Mouse (Mus musculus) adrenal gland, postnatal 25 days (tissue): ENCODE data around the gene Gbx1. TPM values are rescaled to one million over a fixed set of nuclear protein-coding genes. Genes with fewer than 3 reads are reported as not detected.

Experiments used
- DNase-seq: peaks from one replicate; pipeline ENCODE4 v3.0.0; 2021; ENCODE audit warnings: mixed read lengths
- total RNA-seq: library from RNA; stranded (reverse); gene quantifications from 2 replicates; pipeline ENCODE4 v1.2.3, GENCODE M21; 2021

Gene Gbx1
- total RNA-seq, 1 experiment from 2014 or later, result not detected

- DNase-seq, result peak; percentile 64
Observed at GRCm38 (mm10) chr5:24475476-24476241, 51.3 kb downstream of the Gbx1 start.

- DNase-seq, result peak; percentile 74
Observed at GRCm38 (mm10) chr5:24474723-24475261, 52.2 kb downstream of the Gbx1 start.

GRCm38 (mm10) chr5:24474025-24474722 lies 52.8 kb downstream of the Gbx1 start:
- peak; percentile 41 for DNase-seq

GRCm38 (mm10) chr5:24472884-24473619 lies 54.0 kb downstream of the Gbx1 start:
- no peak for DNase-seq

- DNase-seq, result peak; percentile 81
Observed at GRCm38 (mm10) chr5:24470600-24470999, 56.4 kb downstream of the Gbx1 start.

GRCm38 (mm10) chr5:24466762-24467161 lies 60.2 kb downstream of the Gbx1 start:
- DNase-seq, result no peak

- no peak for DNase-seq
Observed at GRCm38 (mm10) chr5:24455613-24456012, 71.4 kb downstream of the Gbx1 start.

- no peak for DNase-seq
Observed at GRCm38 (mm10) chr5:24455076-24455475, 71.9 kb downstream of the Gbx1 start.

GRCm38 (mm10) chr5:24453985-24454303 lies 73.1 kb downstream of the Gbx1 start:
- no peak for DNase-seq

- no peak for DNase-seq
Observed at GRCm38 (mm10) chr5:24453283-24453984, 73.6 kb downstream of the Gbx1 start.

Other genes starting within 250 kb of the Gbx1 start
- 12.7 and 26.0 TPM in 2 replicates for gene Kcnh2, start 175.6 kb downstream of the Gbx1 start, total RNA-seq
- gene Nos3, start 162.4 kb downstream of the Gbx1 start, total RNA-seq, result 8.3 and 8.7 TPM in 2 replicates
- 0.27 and 1.2 TPM in 2 replicates for gene Atg9b, start 135.1 kb downstream of the Gbx1 start, total RNA-seq
- gene Abcb8, start 133.5 kb downstream of the Gbx1 start, total RNA-seq, result 83.6 and 88.2 TPM in 2 replicates
- gene Asic3, start 113.8 kb downstream of the Gbx1 start, total RNA-seq, result 0.43 TPM in 1 of 2 replicates, not detected in the other
- 46.4 and 51.2 TPM in 2 replicates for gene Cdk5, start 103.7 kb downstream of the Gbx1 start, total RNA-seq
- 50.5 and 59.1 TPM in 2 replicates for gene Slc4a2, start 103.4 kb downstream of the Gbx1 start, total RNA-seq
- gene Fastk, start 81.9 kb downstream of the Gbx1 start, total RNA-seq, result 114 and 119 TPM in 2 replicates
- 12.5 and 16.8 TPM in 2 replicates for gene Tmub1, start 79.3 kb downstream of the Gbx1 start, total RNA-seq
- 75.6 and 89.0 TPM in 2 replicates for gene Agap3, start 75.0 kb downstream of the Gbx1 start, total RNA-seq
- 0.67 TPM in 1 of 2 replicates, not detected in the other for gene Asb10, start 13.8 kb upstream of the Gbx1 start, total RNA-seq
- not detected in 2 replicates for gene 4931409K22Rik, start 29.6 kb upstream of the Gbx1 start, total RNA-seq
- gene Abcf2, start 50.3 kb upstream of the Gbx1 start, total RNA-seq, result 74.1 and 76.8 TPM in 2 replicates
- gene Chpf2, start 59.5 kb upstream of the Gbx1 start, total RNA-seq, result 40.7 and 66.4 TPM in 2 replicates
- gene Smarcd3, start 97.2 kb upstream of the Gbx1 start, total RNA-seq, result 14.5 and 18.7 TPM in 2 replicates
- 59.5 and 71.3 TPM in 2 replicates for gene Nub1, start 158.3 kb upstream of the Gbx1 start, total RNA-seq
- gene Wdr86, start 203.5 kb upstream of the Gbx1 start, total RNA-seq, result 3.2 and 3.6 TPM in 2 replicates
- 2.4 TPM in 1 of 2 replicates, not detected in the other for gene Crygn, start 230.8 kb upstream of the Gbx1 start, total RNA-seq